Mouse (Mus musculus) neural tube, embryonic 15.5 days (tissue): ENCODE measurements around the gene Tlcd2. TPM values are rescaled to one million over a fixed set of nuclear protein-coding genes. Genes with fewer than 3 reads are reported as not detected.
A peak's percentile ranks its signal among the peaks of the same experiment; 100 is the strongest.

Experiments used
- microRNA counts: library from miRNA; unstranded; fragments of <30 nt; microRNA quantifications from one replicate; lab custom pipeline; 2016
- microRNA-seq: library from miRNA; unstranded; fragments of <30 nt; microRNA quantifications from one replicate; pipeline ENCODE4, GENCODE M21; 2017
- polyA plus RNA-seq: library from polyadenylated mRNA; unstranded; fragments of >200 nt; fragmentation: Nextera tagmentation; extraction: Ambion mirVana; gene quantifications from 2 replicates; pipeline ENCODE4 v1.2.1, GENCODE M21; 2015

Tlcd2 gene
- polyA plus RNA-seq, 1 experiment from 2014 or later: 2.4 TPM

MicroRNAs within 50 kb of the gene (microRNA counts, 519-probe panel; counts per million panel counts)
- 3,722 counts per million, percentile 89 among the panel's probes with 10 or more counts for microRNA mmu-miR-22 (lab: Ali Mortazavi, UCI)

Small RNAs within 50 kb of the gene (microRNA-seq; reads per million reads assigned to microRNA genes)
- 3,642 reads per million, percentile 90 among the genes with 10 or more reads in this experiment for gene Mir22

Other genes starting within 250 kb of the Tlcd2 start
- gene Rpa1, start 113.4 kb upstream of the Tlcd2 start, polyA plus RNA-seq: 51.3 and 71.1 TPM in 2 replicates
- 14.6 and 18.7 TPM in 2 replicates for gene Smyd4, start 113.3 kb upstream of the Tlcd2 start, polyA plus RNA-seq
- gene Serpinf1, start 39.0 kb upstream of the Tlcd2 start, polyA plus RNA-seq: 63.4 and 69.1 TPM in 2 replicates
- 0.33 and 1.6 TPM in 2 replicates for gene Serpinf2, start 22.1 kb upstream of the Tlcd2 start, polyA plus RNA-seq
- gene Wdr81, start 7.0 kb upstream of the Tlcd2 start, polyA plus RNA-seq: 6.3 and 6.6 TPM in 2 replicates
- gene Prpf8, start 25.1 kb downstream of the Tlcd2 start, polyA plus RNA-seq: 43.9 and 44.3 TPM in 2 replicates
- gene Rilp, start 48.4 kb downstream of the Tlcd2 start, polyA plus RNA-seq: 2.8 and 3.1 TPM in 2 replicates
- gene Scarf1, start 51.8 kb downstream of the Tlcd2 start, polyA plus RNA-seq: 3.9 and 4.7 TPM in 2 replicates
- gene Slc43a2, start 70.0 kb downstream of the Tlcd2 start, polyA plus RNA-seq: 15.7 and 15.8 TPM in 2 replicates
- gene Pitpna, start 126.4 kb downstream of the Tlcd2 start, polyA plus RNA-seq: 113 and 117 TPM in 2 replicates
- 39.0 and 39.7 TPM in 2 replicates for gene Inpp5k, start 169.3 kb downstream of the Tlcd2 start, polyA plus RNA-seq
- gene Myo1c, start 188.8 kb downstream of the Tlcd2 start, polyA plus RNA-seq: 12.4 and 22.0 TPM in 2 replicates
- 102 and 107 TPM in 2 replicates for gene Crk, start 217.5 kb downstream of the Tlcd2 start, polyA plus RNA-seq